Mouse (Mus musculus) lung, postnatal 4 days (tissue): Measurements from ENCODE around the gene Galnt10.
A peak's percentile ranks its signal among the peaks of the same experiment; 100 is the strongest.

ENCODE experiments used
- DNase-seq, 2 experiments: peaks; one replicate each; pipeline ENCODE4 v3.0.0; 2021

Galnt10 gene

DNA sequence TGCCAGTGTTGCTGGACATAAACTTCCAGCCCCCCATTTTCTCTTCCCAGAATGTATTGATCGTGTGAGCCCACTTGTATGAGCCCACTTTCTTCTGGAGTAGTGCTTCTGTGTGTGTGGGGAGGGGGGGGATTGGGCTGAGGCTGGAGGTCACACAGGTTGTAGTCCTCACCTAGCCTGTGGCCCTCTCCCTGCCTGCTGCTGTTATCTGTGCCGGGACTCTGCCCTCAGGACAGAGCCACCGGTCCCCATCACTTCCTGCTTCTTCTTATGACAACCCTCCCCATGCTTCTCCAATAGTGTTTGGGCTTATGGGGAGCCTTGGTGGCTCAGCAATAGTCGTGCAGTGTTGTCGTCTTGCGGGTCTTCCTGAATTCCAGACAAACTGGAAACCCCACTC, 46.7 kb downstream of the Galnt10 start:
- no peak for DNase-seq

DNA sequence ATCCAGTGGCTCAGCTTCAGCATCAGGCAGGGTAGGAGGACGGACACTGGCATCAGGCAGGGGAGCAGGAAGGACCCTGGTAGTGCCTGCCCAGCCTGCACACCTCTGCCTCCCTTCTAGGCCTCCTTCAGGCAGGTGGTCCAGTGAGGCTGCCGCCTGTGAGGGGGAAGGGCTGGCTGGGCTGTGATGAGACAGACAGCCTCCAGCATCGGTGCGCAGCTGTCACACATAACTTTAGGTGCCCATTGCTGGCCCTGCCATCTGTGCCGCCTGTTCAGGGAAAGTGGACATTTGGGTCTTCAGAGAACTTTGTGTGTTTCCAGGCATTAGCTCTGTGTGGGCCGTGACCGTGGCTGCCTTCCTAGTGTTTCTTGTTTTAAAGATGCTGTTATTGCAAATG, 47.5 kb downstream of the Galnt10 start:
- DNase-seq = no peak

DNA sequence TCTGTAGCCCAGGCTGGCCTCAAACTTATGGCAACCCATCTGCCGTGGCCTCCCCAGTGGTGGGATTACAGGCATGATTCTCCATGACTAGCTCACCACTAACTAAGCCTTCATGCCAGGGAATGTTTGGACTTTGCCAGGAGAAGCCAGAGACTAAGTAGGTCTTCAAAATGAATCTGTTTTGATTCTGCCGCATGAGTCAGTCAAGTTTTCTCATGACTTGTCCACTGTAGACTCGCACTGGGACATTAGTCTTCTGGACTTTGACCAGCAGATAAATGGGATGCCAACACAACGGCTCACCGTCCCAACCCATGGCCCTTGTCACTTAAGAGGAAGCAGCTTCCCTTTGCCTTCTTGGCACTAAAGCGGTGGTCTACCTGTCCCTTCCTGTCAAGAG, 49.2 kb downstream of the Galnt10 start:
- DNase-seq = no peak

DNA sequence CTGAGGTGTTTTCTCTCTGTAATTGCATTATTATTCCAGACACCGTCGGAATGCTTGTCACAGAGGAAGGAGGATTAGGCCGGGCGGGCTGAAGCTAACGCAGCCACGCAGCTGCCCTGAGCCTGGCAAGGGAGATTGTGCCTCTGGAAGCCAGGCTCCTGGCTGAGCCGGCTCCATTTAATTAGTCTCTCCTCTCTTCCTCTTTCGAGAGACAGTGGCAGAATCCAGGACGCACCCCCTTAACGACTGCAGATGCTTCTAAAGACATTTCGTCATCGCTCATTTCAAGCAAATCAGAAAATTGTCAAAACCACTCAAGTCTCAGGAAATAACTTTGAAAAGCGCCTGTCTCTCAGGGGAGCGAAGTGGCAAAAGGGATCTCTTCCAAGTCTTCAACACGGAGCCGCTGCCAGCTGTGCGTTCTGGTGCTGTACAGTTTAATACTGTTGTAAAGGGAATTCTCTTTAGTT, 51.0 kb downstream of the Galnt10 start:
- DNase-seq = no peak

DNA sequence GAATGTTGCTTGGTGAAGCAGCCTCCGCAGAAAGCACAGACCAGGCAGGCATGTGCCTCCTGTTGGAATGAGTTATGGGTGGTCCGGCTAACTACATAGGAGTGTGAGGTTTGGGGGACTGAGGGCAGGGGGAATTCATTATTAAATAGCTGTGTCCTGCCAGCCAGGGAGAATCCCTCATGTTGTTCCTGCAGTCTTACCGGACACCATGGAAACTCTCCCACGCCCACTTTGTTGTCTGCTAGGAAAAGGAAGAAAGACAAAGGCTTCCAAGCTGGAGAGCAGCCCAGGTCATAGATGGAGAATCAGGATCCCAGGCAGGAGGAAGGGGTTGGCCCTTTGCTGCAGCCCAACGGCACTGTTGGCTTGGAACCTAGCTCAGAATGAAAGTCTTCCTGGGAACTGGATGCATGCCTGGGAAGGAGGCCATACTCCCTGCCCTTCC, 51.6 kb downstream of the Galnt10 start:
- DNase-seq = peak; percentile 54 to 62

DNA sequence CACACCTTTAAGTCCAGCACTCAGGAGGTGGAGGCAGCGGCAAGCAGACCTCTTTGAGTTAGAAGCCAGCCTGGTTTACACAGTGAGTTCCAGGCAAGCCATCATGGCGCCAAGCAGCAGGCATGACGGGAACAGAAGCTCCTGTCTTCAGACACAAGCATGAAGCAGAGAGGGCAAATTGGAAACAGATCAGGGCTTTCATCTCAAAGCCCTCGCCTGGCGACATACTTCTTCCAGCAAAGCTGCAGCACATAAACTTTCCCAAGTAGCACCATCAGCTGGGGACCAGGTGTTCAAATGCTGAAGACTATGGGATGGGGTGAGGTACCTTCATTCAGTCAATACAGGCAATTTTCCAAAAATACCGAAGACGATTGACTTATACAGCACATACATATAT, 54.9 kb downstream of the Galnt10 start:
- DNase-seq = no peak

DNA sequence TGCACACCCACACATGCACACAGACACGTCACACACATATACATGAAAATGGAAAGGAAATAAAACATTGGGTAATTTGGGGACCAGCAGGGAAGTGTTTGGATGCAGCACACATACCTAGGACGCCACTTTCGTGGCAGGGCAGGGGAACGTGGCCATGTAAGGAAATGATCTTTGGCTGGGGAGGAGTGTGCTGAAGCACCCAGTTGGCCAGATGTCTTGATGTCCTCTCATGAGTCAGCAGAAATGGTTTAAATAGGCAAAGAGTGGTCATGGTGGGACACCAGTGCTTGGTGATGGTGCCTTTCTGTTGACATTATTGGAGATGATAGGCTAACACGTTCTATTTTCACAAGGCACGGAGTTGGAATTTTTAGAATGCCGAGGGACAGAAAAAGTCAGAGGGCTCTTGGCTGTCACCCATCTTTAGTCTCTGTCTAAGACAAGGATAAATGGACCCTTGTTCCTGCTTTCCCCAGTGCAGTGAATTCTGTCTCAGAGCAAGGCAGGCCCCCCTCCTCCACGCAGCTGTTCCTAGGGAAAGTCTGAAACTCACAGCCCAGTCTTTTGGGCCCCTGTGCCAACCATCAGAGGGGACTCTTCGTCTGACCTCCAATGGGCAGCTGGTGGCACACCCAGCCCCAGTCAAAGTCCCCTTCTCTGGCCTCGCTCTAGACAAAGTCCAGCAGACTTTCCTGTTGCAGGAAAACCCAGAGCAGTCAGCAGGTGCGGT, 56.1 kb downstream of the Galnt10 start:
- DNase-seq = no peak

DNA sequence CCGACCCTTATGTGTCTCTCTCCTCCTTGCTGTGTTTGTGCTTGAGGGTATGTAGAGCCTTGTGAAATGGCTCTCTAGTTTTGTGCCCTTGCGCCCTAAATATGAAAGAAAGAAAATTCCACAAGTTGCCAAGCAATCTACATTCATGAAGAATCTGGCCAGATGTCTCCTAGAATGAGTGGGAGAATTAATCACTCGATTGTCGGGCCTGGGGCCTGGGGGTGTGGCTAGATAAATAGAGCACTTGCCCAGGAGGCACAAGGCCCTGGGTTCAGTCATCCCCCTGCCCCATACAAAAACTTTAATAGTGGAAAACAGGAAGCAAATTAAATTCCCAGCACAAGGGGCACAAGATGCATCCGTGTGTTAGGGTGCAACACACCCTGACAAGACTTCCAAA, 56.7 kb downstream of the Galnt10 start:
- DNase-seq = no peak

DNA sequence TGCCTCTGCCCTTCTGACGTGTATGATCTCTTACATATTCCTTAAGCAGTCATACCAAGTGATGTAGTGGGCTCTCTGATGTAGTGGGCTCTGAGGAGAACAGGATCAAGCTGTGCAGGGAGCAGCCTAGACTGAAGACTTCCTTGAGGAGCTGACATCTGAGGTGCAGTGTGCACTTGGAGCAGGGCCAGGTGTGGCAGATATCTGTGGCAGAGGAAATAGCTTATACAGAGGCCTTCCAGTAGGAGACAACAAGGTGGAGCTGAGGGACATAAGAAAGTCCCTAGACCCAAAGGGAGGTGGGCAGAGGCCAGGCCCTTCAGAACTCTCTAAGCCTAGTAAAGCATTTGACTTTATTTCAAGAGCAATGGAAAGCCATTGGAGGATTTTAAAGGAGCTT, 61.4 kb downstream of the Galnt10 start:
- DNase-seq = no peak

DNA sequence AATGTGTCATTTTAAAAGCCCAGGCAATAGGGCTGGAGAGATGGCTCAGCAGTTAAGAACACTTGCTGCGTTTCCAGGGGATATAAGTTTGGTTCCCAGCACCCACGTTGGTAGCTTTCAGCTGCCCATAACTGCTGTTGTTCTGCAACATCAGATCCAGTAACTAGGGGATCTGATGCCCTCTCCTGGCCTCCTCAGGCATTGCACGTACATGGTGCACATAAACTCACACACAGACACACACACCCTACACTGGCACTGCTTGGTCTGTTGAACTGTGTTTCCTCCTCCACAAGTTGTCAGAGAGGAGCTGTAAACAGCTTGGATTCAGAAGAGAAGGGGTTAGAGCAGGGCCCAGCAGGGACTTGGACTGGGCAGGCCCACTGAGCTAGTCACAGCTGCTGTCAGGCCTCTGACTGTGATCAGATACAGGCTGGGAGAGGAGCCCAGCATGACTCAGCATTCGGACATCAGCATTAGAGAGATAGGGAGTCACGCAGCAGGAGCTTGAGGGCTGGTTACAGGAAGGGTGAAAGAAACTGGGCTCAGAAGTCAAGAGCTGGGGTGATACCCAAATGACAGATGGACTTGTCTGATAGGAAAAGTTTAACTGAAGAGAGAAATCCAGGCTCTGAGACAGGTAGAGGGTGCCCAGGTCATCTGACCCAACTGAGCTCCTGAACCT, 62.0 kb downstream of the Galnt10 start:
- peak in 1 of 2 experiments; percentile 36 for DNase-seq

DNA sequence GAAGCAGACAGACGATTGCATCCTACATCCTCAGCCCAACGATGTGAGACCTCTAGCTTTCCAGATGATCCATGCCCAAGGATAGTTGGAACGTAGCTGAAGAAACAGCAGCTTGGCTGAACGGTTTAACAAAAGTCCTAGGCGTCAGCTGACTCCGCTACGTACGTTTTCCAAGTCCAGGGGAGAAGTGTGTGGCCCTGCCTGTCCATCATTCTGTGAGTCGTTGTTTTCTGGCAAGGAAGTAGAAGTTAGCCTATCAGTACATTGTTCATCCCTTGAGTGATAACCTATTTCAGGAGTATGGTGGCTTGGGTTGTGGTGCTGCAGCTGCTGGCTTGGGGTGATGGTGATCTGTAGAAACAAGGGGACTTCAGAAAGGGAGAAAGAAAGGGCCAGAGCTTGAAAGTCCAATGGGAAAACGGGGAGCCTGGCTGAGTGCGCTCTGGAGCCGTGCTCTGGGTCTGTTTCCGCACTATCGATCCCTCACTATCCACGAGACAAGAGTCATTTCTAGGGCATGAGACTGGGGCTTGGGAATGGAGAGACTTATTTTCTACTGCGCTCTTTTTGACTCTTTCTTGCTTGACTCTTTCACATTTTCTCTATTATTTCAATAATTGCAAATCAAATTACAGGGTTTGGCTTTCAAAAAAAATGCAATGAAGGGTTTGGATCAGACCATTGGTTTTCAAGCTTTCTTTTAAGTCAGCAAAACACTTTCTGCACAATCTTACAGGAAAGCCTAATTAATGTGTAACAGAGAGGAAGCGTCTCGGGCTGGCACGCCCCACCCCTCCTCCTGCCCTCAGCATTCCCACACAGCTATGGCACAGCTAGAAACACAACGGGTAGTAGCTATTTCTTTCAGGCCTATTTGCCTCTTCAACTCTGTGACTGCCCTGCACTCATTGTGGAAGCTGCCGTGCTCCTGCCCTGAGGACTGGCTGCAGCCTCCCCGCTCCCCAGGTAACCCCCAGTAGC, 63.2 kb downstream of the Galnt10 start:
- DNase-seq = peak in 1 of 2 experiments; percentile 42

DNA sequence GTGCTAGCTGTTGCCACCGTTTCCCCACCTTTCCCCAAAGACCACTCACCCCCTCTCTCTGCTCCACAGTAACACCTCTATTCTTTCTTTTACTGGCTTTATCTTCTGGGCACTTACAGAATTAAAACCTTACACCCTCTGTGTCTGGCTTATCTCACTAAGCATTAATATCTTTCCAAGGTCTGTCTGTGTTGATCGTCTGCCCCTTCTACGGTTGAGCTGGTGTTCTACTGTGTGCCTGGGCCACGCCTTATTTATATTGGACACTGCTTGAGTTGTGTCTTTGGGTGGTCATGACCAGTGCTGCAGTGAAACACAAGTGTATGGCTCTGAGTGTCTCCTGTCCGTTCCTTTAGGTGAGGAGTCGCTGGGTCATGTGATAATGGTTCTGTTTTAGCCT, 68.7 kb downstream of the Galnt10 start:
- DNase-seq = no peak

DNA sequence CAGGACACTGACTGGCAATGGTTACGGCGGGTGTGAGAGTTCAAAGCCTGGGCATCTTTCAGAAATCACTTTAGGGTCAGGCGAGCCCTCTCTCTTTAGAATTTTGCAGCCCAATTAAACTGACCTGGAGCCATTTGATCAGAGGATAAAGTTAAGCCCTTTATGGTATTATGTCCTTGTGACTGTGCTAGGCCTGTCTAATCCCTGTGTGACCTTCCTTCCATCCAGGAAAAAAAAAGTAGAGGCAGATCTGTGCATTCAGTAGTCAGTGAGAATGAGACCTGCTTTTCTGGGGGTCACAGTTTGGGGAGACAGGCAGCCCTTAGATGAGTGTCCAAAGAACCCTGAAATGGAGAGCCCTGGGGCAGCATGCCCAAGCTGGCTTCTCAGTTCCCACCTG, 71.5 kb downstream of the Galnt10 start:
- DNase-seq = no peak

DNA sequence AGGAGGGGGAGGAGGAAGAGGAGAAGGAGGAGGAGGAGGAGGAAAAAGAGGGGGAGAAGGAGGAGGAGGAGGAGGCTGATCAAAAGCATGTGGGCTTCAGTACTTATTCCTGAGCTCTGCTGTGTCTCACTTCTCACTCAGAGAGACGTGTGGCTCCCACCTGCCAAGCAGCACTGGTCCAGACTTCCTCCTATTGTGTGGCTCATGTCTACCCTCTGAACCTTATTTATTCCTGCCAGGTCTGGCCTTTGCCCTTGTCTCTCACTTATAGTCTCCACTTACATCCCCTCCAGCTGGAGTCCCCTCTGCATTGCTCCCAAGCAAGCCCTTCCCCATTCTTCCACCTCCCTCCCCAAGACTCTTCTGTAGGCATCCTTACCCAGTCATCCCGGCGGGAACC, 72.2 kb downstream of the Galnt10 start:
- no peak for DNase-seq

DNA sequence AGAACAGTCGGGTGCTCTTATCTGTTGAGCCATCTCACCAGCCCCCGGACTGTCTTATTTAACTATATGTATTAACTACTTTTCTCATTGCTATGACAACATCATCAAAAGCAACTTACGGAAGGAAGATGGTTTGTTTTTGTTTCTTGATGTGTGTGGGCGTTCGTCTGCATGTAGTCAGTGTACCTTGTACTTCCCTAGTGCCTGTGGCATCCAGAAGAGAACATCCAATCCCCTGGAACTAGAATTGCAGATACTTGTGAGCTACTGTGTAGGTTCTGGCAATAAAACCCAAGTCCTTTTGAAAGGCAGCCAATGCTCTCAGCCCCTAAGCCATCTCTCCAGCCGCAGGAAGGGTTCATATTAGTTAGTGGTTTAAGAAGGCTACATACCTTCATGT, 72.8 kb downstream of the Galnt10 start:
- DNase-seq = no peak

DNA sequence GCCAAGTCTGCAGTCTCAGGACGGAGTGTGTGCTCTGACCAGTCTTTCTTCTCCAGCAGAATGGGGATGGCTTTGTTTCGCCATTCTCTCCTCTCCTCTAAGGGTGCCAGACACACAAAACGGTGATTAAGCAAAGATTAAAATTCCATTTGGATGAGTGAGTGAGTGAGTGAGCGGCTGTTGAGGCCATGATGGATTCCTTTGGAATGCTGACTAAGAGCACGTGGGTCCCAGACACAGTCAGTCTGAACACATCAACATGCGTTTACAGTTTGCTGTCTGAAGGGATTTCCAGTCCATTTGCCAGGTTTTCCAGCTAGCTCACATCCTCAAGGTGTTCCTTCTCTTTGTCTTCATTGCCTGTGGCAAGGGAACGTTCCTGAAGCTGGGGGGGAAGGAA, 74.4 kb downstream of the Galnt10 start:
- DNase-seq = peak in 1 of 2 experiments; percentile 51

DNA sequence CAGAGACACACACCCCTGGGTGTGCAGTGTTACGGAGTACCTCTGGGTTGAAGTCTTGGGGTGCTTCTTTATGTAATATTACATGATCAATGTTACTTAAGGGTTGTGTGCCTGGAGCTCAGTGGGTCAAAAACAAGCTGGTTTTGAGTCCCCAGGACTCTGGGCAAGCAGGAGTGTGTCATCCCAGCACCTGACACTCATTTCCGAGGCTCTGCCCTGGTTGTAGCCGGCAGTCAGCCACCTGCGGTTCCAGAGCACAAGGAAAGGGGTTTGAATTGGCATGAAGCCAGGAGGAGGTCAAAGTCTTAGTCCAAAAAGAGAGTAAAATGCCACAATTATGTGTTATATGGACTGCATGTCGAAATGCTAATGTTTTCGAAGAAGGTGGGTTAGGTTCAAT, 74.8 kb downstream of the Galnt10 start:
- DNase-seq = no peak

DNA sequence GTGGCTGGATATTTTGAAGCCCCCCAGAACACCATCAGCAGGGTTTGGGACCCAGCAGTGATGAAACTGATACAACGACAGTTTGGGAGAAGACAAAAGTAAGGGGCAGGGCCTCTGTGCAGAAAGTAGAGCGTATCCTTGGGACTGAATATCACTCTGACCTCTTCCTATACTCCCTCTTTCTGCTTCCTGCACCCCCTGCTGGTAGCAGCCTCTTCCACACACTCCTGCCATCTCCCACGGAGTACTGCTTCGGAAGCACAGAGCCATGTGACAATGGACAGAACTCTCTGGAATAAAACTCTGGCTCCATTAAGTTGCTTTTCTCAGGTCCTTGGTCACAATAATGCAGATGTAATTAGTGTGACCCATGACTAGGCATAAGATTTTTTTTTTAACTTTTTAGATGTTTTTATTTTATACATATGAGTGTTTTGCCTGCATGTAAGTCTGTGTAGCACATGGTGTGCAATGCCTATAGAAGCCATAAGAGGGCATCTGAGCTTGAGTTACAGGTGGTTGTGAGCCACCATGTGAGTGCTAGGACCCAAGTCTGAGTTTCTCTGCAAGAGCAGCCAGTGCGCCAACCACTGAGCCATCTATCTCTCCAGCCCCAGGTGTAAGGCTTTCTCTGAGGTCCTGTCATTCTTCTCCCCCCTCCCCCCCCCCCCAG, 79.7 kb downstream of the Galnt10 start:
- DNase-seq = peak in 1 of 2 experiments; percentile 39

DNA sequence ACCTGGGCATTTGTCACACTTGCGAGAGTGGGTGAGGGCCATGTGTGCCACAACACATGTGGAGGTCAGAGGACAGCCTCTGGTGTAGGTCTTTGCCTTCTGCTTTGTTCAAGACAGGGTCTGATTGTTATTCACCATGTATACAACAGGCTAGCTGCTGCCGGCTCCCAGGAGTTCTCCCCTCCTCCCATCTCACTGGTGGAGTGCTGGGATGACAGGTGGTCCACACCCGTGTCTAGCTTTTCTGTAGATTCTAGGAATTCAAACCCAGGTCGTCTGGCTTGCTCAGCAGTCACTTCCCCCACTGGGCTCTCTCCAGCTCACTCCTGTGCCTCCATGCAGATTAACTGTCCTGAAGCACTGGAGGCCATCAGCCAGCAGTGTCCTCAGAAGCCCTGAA, 80.7 kb downstream of the Galnt10 start:
- DNase-seq = no peak

DNA sequence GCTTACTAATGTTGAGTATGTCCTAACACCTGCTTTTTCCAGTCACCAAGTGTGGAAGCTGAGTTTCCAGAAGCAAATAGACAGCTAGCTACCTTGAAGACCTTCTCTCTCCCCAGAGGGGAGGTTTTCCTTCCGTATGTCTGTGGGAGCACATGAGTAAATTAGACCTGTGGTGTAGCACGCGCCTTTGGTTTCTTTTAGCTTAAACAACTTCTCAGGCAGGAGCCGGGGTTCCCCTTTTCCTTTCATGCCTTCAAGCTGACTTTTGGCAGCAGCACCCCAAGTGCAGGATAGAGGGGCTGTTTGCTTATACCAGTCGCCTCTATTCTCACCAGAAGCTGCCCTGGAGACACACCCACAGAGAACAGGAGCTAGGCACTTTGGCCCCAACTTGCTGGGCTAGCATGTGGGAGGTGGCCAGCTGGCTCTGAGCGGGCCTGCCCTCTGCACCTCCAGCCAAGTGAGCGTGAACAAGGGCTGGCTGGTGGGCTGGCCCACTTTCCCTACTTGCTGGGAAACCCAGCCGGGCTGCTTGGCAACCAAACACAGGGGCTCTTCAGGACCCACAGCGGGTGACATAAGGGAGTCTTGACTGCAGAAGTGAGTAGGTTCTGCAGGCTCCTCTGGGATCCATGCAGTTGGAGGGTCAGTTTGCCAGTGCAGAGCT, 82.2 kb downstream of the Galnt10 start:
- peak; percentile 27 to 79 for DNase-seq

DNA sequence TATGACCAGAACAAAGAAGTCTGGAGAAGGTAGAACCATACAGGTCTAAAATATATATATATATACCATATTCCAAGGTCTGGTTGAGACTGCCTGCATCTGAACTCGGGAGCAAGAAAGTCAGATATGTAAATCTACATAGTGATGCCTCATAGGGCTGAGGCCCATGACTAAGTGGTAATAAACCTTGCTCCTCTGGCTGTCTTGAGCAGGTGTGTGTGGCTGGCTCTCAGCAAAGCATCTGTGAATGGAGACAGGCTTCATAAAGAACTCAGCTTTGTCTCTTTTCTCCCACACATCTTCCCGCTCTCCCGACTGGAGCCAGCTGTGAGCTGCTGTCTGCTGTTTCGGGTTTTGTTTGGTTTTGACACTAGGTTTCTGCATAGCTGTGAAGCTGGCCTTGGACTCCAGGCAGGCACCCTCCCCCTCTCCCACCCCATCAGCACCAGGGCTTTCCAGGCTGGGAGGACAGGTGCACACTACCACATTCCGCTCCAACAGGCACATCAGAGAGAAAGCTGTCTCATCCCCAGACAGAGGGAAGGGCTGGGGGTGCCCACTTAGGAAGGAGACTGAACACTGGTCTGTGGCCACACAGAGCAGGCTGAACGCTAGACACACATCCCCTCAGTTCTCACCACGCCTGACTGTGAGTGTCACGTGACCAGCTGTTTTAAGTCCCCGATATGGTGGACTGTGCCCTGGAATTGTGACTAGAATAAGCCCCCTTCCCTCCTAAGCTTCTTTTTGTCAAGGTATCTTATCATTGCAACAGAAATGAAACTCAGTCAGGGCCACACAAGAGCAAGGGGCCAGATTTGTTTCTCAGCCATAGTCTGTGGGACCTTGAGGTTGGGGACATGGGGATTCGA, 87.4 kb downstream of the Galnt10 start:
- peak in 1 of 2 experiments; percentile 26 for DNase-seq
